Mouse (Mus musculus): ENCODE data around the gene Agap2. TPM values are rescaled to one million over a fixed set of nuclear protein-coding genes. Genes with fewer than 3 reads are reported as not detected.
"Not testable (repeated sequence)": the region's sequence is repeated elsewhere in the genome, so short reads cannot be mapped to it uniquely, and the experiment has no call there.

Gene Agap2
- polyA plus RNA-seq, 1 experiment = 0.85 TPM

- no peak overlapping the region for H3K27ac ChIP-seq (ENCODE audit: insufficient read depth, low read length)
- H3K27me3 ChIP-seq (ENCODE audit: control insufficient read depth, insufficient read depth, low read length, poor library complexity, severe bottlenecking) = no peaks in the 10 kb centered on the region
- H3K4me1 ChIP-seq (ENCODE audit: control insufficient read depth, insufficient read depth, low read length) = peaks cover 2% of the 10 kb centered on the region
- H3K4me3 ChIP-seq (ENCODE audit: low read depth, low read length) = no peak overlapping the region; the same call in 1 of the 2 replicates
- no peaks in the 10 kb centered on the region for H3K9me3 ChIP-seq (replicated peaks; ENCODE audit: control insufficient read depth, insufficient read depth, low read length, poor library complexity, severe bottlenecking)
- H3K36me3 ChIP-seq (ENCODE audit: control insufficient read depth, insufficient read depth, low read length, poor library complexity, severe bottlenecking) = peaks cover 24% of the 10 kb centered on the region
- peak overlapping the region; percentile 46; the same call in 1 of the 2 replicates for H3K9ac ChIP-seq (ENCODE audit: low read depth, poor library complexity, severe bottlenecking)
- no peak for TF ChIP-seq POLR2A (IDR thresholded peaks at IDR 0.05; ENCODE audit: insufficient read depth, low read length)
- TF ChIP-seq CTCF (IDR thresholded peaks at IDR 0.05; ENCODE audit: low read depth, low read length) = no peak
- no peak for TF ChIP-seq EP300 (IDR thresholded peaks at IDR 0.05; ENCODE audit: insufficient read depth, low read depth, low read length)
These were observed 3.9 kb upstream of the Agap2 start for GRCm38 (mm10) chr10:127071203-127071602.

DNA sequence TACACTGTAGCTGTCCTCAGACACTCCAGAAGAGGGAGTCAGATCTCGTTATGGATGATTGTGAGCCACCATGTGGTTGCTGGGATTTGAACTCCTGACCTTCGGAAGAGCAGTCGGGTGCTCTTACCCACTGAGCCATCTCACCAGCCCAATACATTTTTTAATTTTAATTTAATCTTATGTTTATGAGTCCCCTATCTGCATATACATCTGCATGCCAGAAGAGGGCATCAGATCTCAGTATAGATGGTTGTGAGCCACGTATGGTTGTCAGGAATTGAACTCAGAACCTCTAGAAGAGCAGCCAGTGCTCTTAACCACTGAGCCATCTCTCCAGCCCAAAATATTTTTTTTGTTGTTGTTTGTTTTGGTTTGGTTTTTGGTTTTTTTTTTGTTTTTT, 2.8 kb upstream of the Agap2 start:
- H3K36me3 ChIP-seq (ENCODE audit: control insufficient read depth, insufficient read depth, low read length, poor library complexity, severe bottlenecking) = peaks cover 14% of the 10 kb centered on the region
- not testable (repeated sequence) for H3K4me3 ChIP-seq (ENCODE audit: low read depth, low read length); H3K9me3 ChIP-seq (replicated peaks; ENCODE audit: control insufficient read depth, insufficient read depth, low read length, poor library complexity, severe bottlenecking); H3K27me3 ChIP-seq (ENCODE audit: control insufficient read depth, insufficient read depth, low read length, poor library complexity, severe bottlenecking); H3K27ac ChIP-seq (ENCODE audit: insufficient read depth, low read length); H3K9ac ChIP-seq (ENCODE audit: low read depth, poor library complexity, severe bottlenecking); H3K4me1 ChIP-seq (ENCODE audit: control insufficient read depth, insufficient read depth, low read length)

GRCm38 (mm10) chr10:127072969-127073368, 2.1 kb upstream of the Agap2 start:
- not testable (repeated sequence) for H3K9me3 ChIP-seq (replicated peaks; ENCODE audit: control insufficient read depth, insufficient read depth, low read length, poor library complexity, severe bottlenecking); H3K36me3 ChIP-seq (ENCODE audit: control insufficient read depth, insufficient read depth, low read length, poor library complexity, severe bottlenecking); H3K27me3 ChIP-seq (ENCODE audit: control insufficient read depth, insufficient read depth, low read length, poor library complexity, severe bottlenecking); H3K4me1 ChIP-seq (ENCODE audit: control insufficient read depth, insufficient read depth, low read length); H3K9ac ChIP-seq (ENCODE audit: low read depth, poor library complexity, severe bottlenecking); H3K4me3 ChIP-seq (ENCODE audit: low read depth, low read length); H3K27ac ChIP-seq (ENCODE audit: insufficient read depth, low read length)

DNA sequence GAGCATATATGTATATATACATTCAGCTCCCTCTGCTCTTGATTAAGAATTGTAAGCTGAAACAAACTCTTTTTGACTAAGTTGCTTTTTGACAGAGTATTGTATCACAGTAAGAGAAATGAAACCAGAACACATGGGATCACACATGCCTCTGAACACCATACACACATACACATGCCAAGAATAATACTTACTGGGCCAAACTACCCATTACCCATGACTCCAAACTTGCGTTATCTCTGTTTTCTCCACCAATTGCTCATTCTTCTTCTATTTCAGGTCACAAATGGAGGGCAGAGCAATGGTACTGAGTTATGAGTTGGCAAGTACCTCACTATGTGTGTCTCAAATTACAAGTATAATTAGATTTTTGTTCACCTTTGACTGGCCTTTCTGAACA, 1.1 kb upstream of the Agap2 start:
- no peaks in the 10 kb centered on the region for H3K36me3 ChIP-seq (ENCODE audit: control insufficient read depth, insufficient read depth, low read length, poor library complexity, severe bottlenecking)

DNA sequence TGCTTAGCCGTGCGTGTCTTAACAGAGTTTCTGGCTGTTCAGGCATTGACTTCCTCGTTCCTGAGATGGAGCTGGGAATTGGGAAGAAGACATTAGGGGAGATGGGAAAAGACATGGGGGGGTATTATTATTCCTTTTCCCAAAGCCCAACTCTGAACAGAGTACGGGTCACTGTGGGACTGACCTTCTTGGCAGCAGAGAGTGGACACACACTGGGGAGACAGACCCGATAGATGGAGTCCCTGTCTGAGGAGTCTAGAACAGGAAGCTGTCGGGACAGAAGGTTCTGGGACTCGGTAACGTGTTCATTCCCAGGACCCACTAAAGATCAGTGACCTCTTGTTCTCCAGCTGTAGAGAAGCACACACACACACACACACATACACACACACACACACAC, 567 bp downstream of the Agap2 start:
- TF ChIP-seq CTCF (IDR thresholded peaks at IDR 0.05; ENCODE audit: low read depth, low read length) (no peak), POLR2A (IDR thresholded peaks at IDR 0.05; ENCODE audit: insufficient read depth, low read length) (no peak), EP300 (IDR thresholded peaks at IDR 0.05; ENCODE audit: insufficient read depth, low read depth, low read length) (no peak)
- Histone ChIP-seq H3K4me3 (ENCODE audit: low read depth, low read length) (no peak overlapping the region), H3K9me3 (replicated peaks; ENCODE audit: control insufficient read depth, insufficient read depth, low read length, poor library complexity, severe bottlenecking) (no peaks in the 10 kb centered on the region), H3K36me3 (ENCODE audit: control insufficient read depth, insufficient read depth, low read length, poor library complexity, severe bottlenecking) (no peaks in the 10 kb centered on the region), H3K27me3 (ENCODE audit: control insufficient read depth, insufficient read depth, low read length, poor library complexity, severe bottlenecking) (peaks cover 15% of the 10 kb centered on the region), H3K9ac (ENCODE audit: low read depth, poor library complexity, severe bottlenecking) (no peak overlapping the region), H3K27ac (ENCODE audit: insufficient read depth, low read length) (no peak overlapping the region), H3K4me1 (ENCODE audit: control insufficient read depth, insufficient read depth, low read length) (peaks cover 2% of the 10 kb centered on the region)

More for the DNA sequence above, 1.1 kb upstream of the Agap2 start:
- H3K27ac ChIP-seq (ENCODE audit: insufficient read depth, low read length) = no peak overlapping the region
- no peak overlapping the region for H3K9ac ChIP-seq (ENCODE audit: low read depth, poor library complexity, severe bottlenecking)
- TF ChIP-seq CTCF (IDR thresholded peaks at IDR 0.05; ENCODE audit: low read depth, low read length) (no peak), POLR2A (IDR thresholded peaks at IDR 0.05; ENCODE audit: insufficient read depth, low read length) (no peak), EP300 (IDR thresholded peaks at IDR 0.05; ENCODE audit: insufficient read depth, low read depth, low read length) (no peak)
- H3K4me1 ChIP-seq (ENCODE audit: control insufficient read depth, insufficient read depth, low read length) = peaks cover 2% of the 10 kb centered on the region
- no peaks in the 10 kb centered on the region for H3K9me3 ChIP-seq (replicated peaks; ENCODE audit: control insufficient read depth, insufficient read depth, low read length, poor library complexity, severe bottlenecking)
- H3K27me3 ChIP-seq (ENCODE audit: control insufficient read depth, insufficient read depth, low read length, poor library complexity, severe bottlenecking) = peaks cover 3% of the 10 kb centered on the region; the same call in 1 of the 2 replicates
- H3K4me3 ChIP-seq (ENCODE audit: low read depth, low read length) = no peak overlapping the region

DNA sequence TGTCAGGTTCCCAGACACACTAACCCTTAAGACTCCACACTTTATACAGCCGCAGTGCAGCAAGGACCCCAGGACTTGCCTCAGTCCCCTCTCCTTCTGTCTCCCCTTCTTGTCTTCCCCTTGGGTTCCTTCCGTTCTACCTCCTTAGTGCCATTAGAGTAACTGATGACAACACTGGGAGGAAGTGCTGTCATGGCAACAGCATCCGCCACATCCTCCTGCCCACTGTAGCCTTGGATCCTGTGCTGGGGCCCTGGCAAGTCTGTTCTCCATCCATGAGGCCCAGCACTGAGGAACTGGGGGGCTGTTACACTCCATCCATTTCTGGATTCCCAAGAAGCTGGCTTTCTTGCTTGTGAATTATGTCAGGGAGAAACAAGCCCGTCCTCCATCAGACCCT, 998 bp downstream of the Agap2 start:
- peaks cover 2% of the 10 kb centered on the region for H3K4me1 ChIP-seq (ENCODE audit: control insufficient read depth, insufficient read depth, low read length)
- no peak overlapping the region for H3K9ac ChIP-seq (ENCODE audit: low read depth, poor library complexity, severe bottlenecking)
- H3K4me3 ChIP-seq (ENCODE audit: low read depth, low read length) = no peak overlapping the region
- TF ChIP-seq EP300 (IDR thresholded peaks at IDR 0.05; ENCODE audit: insufficient read depth, low read depth, low read length) (no peak), CTCF (IDR thresholded peaks at IDR 0.05; ENCODE audit: low read depth, low read length) (no peak), POLR2A (IDR thresholded peaks at IDR 0.05; ENCODE audit: insufficient read depth, low read length) (no peak)
- no peaks in the 10 kb centered on the region for H3K9me3 ChIP-seq (replicated peaks; ENCODE audit: control insufficient read depth, insufficient read depth, low read length, poor library complexity, severe bottlenecking)
- H3K27me3 ChIP-seq (ENCODE audit: control insufficient read depth, insufficient read depth, low read length, poor library complexity, severe bottlenecking) = peaks cover 15% of the 10 kb centered on the region
- no peak overlapping the region for H3K27ac ChIP-seq (ENCODE audit: insufficient read depth, low read length)
- H3K36me3 ChIP-seq (ENCODE audit: control insufficient read depth, insufficient read depth, low read length, poor library complexity, severe bottlenecking) = no peaks in the 10 kb centered on the region

Measured in ES-Bruce4 (cell line).